In the genomic region with DNA sequence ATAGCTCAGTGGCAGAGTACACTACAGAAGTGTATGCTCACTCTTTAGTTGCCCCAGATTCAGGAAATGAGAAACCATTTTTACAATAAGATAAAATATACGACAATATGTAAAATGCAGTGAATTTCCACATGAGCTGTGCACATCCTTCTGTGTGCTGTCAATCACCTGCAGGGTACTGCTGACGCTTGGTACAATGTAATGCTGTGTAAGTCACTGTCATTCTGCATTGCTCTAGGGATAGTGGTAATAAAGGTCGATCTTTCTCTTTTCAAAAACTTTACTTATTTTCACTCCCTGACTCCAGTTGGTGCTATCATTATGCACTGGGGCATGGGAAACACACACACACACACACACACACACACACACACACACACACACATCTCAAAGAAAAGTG, we compare ENCODE assay signal across 24 mouse cellular contexts.
DNase-seq lines count a peak whose midpoint lies in the region; ATAC-seq and TF ChIP-seq lines count a peak whose summit lies in the region.
"Had no signal": no experiment of that assay in that cellular context is flagged by ENCODE, and none has a peak within 500 bp of the region (broad histone marks: within the 10 kb centered on the region; RNA-seq: fewer than 3 reads in every experiment).

No protein-coding gene starts in this region.

- H3K4me3 ChIP-seq in forebrain, embryonic 16.5 days (replicated peaks; ENCODE audit: low read length): no peak overlapping the region
- no peak overlapping the region for H3K4me3 ChIP-seq in forebrain, embryonic 14.5 days (ENCODE audit: low read depth, low read length)
- no peak overlapping the region for H3K4me3 ChIP-seq in midbrain, embryonic 15.5 days
- no peak overlapping the region for H3K4me3 ChIP-seq in midbrain, embryonic 11.5 days (ENCODE audit: low read depth, low read length)
- H3K4me3 ChIP-seq in midbrain, postnatal 0 days (ENCODE audit: low read depth, low read length): no peak overlapping the region
- H3K4me3 ChIP-seq in midbrain, embryonic 13.5 days (replicated peaks): no peak overlapping the region
- H3K4me3 ChIP-seq: embryonic facial prominence, embryonic 10.5 days; embryonic facial prominence, embryonic 12.5 days; forebrain, embryonic 13.5 days had no signal

- H3K9me3 ChIP-seq in forebrain, embryonic 16.5 days (ENCODE audit: control insufficient read depth, low read length): no peaks in the 10 kb centered on the region
- no peaks in the 10 kb centered on the region for H3K9me3 ChIP-seq in forebrain, embryonic 14.5 days (replicated peaks; ENCODE audit: control insufficient read depth, low read length)
- H3K9me3 ChIP-seq in midbrain, embryonic 15.5 days: no peaks in the 10 kb centered on the region
- no peaks in the 10 kb centered on the region for H3K9me3 ChIP-seq in midbrain, embryonic 11.5 days (ENCODE audit: control insufficient read depth, low read length)
- no peaks in the 10 kb centered on the region for H3K9me3 ChIP-seq in midbrain, postnatal 0 days (ENCODE audit: low read length)
- H3K9me3 ChIP-seq in midbrain, embryonic 13.5 days: no peaks in the 10 kb centered on the region
- H3K9me3 ChIP-seq: embryonic facial prominence, embryonic 10.5 days; embryonic facial prominence, embryonic 12.5 days; forebrain, embryonic 13.5 days; G1E had no signal

- no peaks in the 10 kb centered on the region for H3K4me1 ChIP-seq in forebrain, embryonic 16.5 days (replicated peaks; ENCODE audit: control insufficient read depth, insufficient read depth, low read length)
- H3K4me1 ChIP-seq in forebrain, embryonic 14.5 days (ENCODE audit: control insufficient read depth, insufficient read depth, low read length): no peaks in the 10 kb centered on the region
- no peaks in the 10 kb centered on the region for H3K4me1 ChIP-seq in midbrain, embryonic 15.5 days
- no peaks in the 10 kb centered on the region; the same call in 1 of the 2 replicates for H3K4me1 ChIP-seq in midbrain, embryonic 11.5 days (ENCODE audit: control insufficient read depth, insufficient read depth, low read length)
- no peaks in the 10 kb centered on the region for H3K4me1 ChIP-seq in midbrain, postnatal 0 days (ENCODE audit: insufficient read depth, low read length)
- no peaks in the 10 kb centered on the region for H3K4me1 ChIP-seq in midbrain, embryonic 13.5 days (replicated peaks)
- H3K4me1 ChIP-seq: embryonic facial prominence, embryonic 10.5 days; embryonic facial prominence, embryonic 12.5 days; forebrain, embryonic 13.5 days had no signal

- H3K9ac ChIP-seq in forebrain, embryonic 16.5 days (replicated peaks; ENCODE audit: low read depth, low read length): no peak overlapping the region
- no peak overlapping the region for H3K9ac ChIP-seq in forebrain, embryonic 14.5 days (ENCODE audit: low read length)
- no peak overlapping the region for H3K9ac ChIP-seq in midbrain, embryonic 15.5 days
- no peak overlapping the region for H3K9ac ChIP-seq in midbrain, embryonic 11.5 days (ENCODE audit: low read length)
- H3K9ac ChIP-seq in midbrain, postnatal 0 days (replicated peaks; ENCODE audit: low read length, poor library complexity, severe bottlenecking): no peak overlapping the region
- no peak overlapping the region for H3K9ac ChIP-seq in midbrain, embryonic 13.5 days (replicated peaks)
- H3K9ac ChIP-seq: embryonic facial prominence, embryonic 12.5 days; forebrain, embryonic 13.5 days; forebrain, postnatal 0 days had no signal

- 80% methylated on average over 3 of the region's 3 CpGs for WGBS in forebrain, embryonic 16.5 days
- 84% methylated on average over 3 of the region's 3 CpGs for WGBS in forebrain, embryonic 14.5 days
- WGBS in midbrain, embryonic 15.5 days: 80% methylated on average over 3 of the region's 3 CpGs
- whole genome bisulfite sequencing in midbrain, embryonic 11.5 days: 85% methylated on average over 3 of the region's 3 CpGs
- WGBS in midbrain, postnatal 0 days: 80% methylated on average over 3 of the region's 3 CpGs
- 87% methylated on average over 3 of the region's 3 CpGs for WGBS in midbrain, embryonic 13.5 days

- H3K4me2 ChIP-seq in forebrain, embryonic 16.5 days (ENCODE audit: low read length): no peak overlapping the region
- H3K4me2 ChIP-seq in forebrain, embryonic 14.5 days (ENCODE audit: low read length): no peak overlapping the region
- H3K4me2 ChIP-seq in midbrain, embryonic 15.5 days: no peak overlapping the region
- no peak overlapping the region for H3K4me2 ChIP-seq in midbrain, embryonic 11.5 days
- H3K4me2 ChIP-seq in midbrain, postnatal 0 days (ENCODE audit: low read depth, low read length, poor library complexity, severe bottlenecking): no peak overlapping the region
- no peak overlapping the region for H3K4me2 ChIP-seq in midbrain, embryonic 13.5 days (replicated peaks)
- H3K4me2 ChIP-seq: embryonic facial prominence, embryonic 12.5 days; forebrain, embryonic 13.5 days had no signal

- no peak for TF ChIP-seq CTCF in midbrain, postnatal 0 days (IDR thresholded peaks at IDR 0.05)

- 0 out of 2 replicates have a peak, but pooled peaks have one; percentile 43 for ATAC-seq in forebrain, embryonic 16.5 days
- ATAC-seq in forebrain, embryonic 14.5 days: no peak
- ATAC-seq in midbrain, embryonic 15.5 days (replicated peaks): peak; percentile 60; the same call in 1 of the 2 replicates
- no peak for ATAC-seq in midbrain, embryonic 11.5 days (ENCODE audit: low FRiP score)
- peak; percentile 41; the same call in 1 of the 2 replicates for ATAC-seq in midbrain, postnatal 0 days (ENCODE audit: low FRiP score)
- ATAC-seq in midbrain, embryonic 13.5 days: no peak
- ATAC-seq: activated CD4-positive, CD25-positive, alpha-beta regulatory T cell, adult 4 months; CD4-positive, CD25-positive, alpha-beta regulatory T cell, adult 4 months; forebrain, embryonic 13.5 days; forebrain, postnatal 0 days; Patski had no signal

- H3K27me3 ChIP-seq in forebrain, embryonic 16.5 days (replicated peaks; ENCODE audit: control insufficient read depth, insufficient read depth, low read length): no peaks in the 10 kb centered on the region
- no peaks in the 10 kb centered on the region for H3K27me3 ChIP-seq in forebrain, embryonic 14.5 days (replicated peaks; ENCODE audit: control insufficient read depth, insufficient read depth, low read length)
- H3K27me3 ChIP-seq in midbrain, embryonic 15.5 days (replicated peaks): no peaks in the 10 kb centered on the region
- H3K27me3 ChIP-seq in midbrain, embryonic 11.5 days (ENCODE audit: control insufficient read depth, insufficient read depth, low read length): no peaks in the 10 kb centered on the region
- H3K27me3 ChIP-seq in midbrain, postnatal 0 days (ENCODE audit: insufficient read depth, low read length): no peaks in the 10 kb centered on the region
- H3K27me3 ChIP-seq in midbrain, embryonic 13.5 days: no peaks in the 10 kb centered on the region
- H3K27me3 ChIP-seq: CH12.LX; embryonic facial prominence, embryonic 12.5 days; forebrain, embryonic 13.5 days had no signal

- no peaks in the 10 kb centered on the region for H3K36me3 ChIP-seq in forebrain, embryonic 16.5 days (ENCODE audit: control insufficient read depth, insufficient read depth)
- H3K36me3 ChIP-seq in forebrain, embryonic 14.5 days (ENCODE audit: control insufficient read depth, insufficient read depth, low read length): no peaks in the 10 kb centered on the region
- no peaks in the 10 kb centered on the region for H3K36me3 ChIP-seq in midbrain, embryonic 15.5 days (replicated peaks)
- H3K36me3 ChIP-seq in midbrain, embryonic 11.5 days (ENCODE audit: control insufficient read depth, insufficient read depth, low read length): no peaks in the 10 kb centered on the region
- no peaks in the 10 kb centered on the region for H3K36me3 ChIP-seq in midbrain, postnatal 0 days (ENCODE audit: insufficient read depth, low read length)
- H3K36me3 ChIP-seq in midbrain, embryonic 13.5 days: no peaks in the 10 kb centered on the region
- H3K36me3 ChIP-seq: embryonic facial prominence, embryonic 10.5 days; embryonic facial prominence, embryonic 12.5 days; G1E had no signal

- no peak for DNase-seq in forebrain, embryonic 14.5 days (ENCODE audit: low spot score)
- DNase-seq in midbrain, embryonic 11.5 days (ENCODE audit: low spot score, missing footprints): no peak
- DNase-seq in midbrain, postnatal 0 days (ENCODE audit: low spot score): no peak
- DNase-seq: adrenal gland, adult 8-10 months; adrenal gland, postnatal 14 days; adrenal gland, postnatal 36 days; B cell, adult 2 months; cerebellum, adult 11-12 months; cerebellum, adult 2 months; cerebellum, adult 9-10 months; cerebellum, postnatal 10 days; cerebellum, postnatal 25 days; forebrain, postnatal 0 days had no signal

- H3K27ac ChIP-seq in forebrain, embryonic 16.5 days (ENCODE audit: low read length): no peak overlapping the region
- H3K27ac ChIP-seq in forebrain, embryonic 14.5 days (ENCODE audit: low read depth, low read length): no peak overlapping the region
- H3K27ac ChIP-seq in midbrain, embryonic 15.5 days: no peak overlapping the region
- H3K27ac ChIP-seq in midbrain, embryonic 11.5 days (ENCODE audit: low read depth, low read length): no peak overlapping the region
- no peak overlapping the region for H3K27ac ChIP-seq in midbrain, postnatal 0 days (ENCODE audit: low read depth, low read length)
- no peak overlapping the region for H3K27ac ChIP-seq in midbrain, embryonic 13.5 days
- H3K27ac ChIP-seq: embryonic facial prominence, embryonic 10.5 days; embryonic facial prominence, embryonic 12.5 days; forebrain, embryonic 13.5 days had no signal

Comparison
In these comparisons a context has a peak if more than half of its experiments do, and no peak if none do; other contexts are left out.
1. ATAC-seq: peak in forebrain, embryonic 16.5 days (single experiment), midbrain, embryonic 15.5 days (single experiment) and midbrain, postnatal 0 days (single experiment); none in forebrain, embryonic 14.5 days (single experiment), midbrain, embryonic 11.5 days (single experiment) and midbrain, embryonic 13.5 days (single experiment).